Mouse (Mus musculus) adrenal gland, adult 8-10 months (tissue): ENCODE measurements around the gene Spata17. TPM values are rescaled to one million over a fixed set of nuclear protein-coding genes. Genes with fewer than 3 reads are reported as not detected.
A peak's percentile ranks its signal among the peaks of the same experiment; 100 is the strongest.

ENCODE experiments used
- DNase-seq: peaks from one replicate; pipeline ENCODE4 v3.0.0; 2022
- total RNA-seq, 4 experiments: library from RNA; stranded (reverse); gene quantifications; 2 replicates each; pipeline ENCODE4 v1.2.4; 2022

Gene Spata17
- 1 to 10 TPM in 2 of 4 experiments, under 1 TPM in 2; 0.31 to 1.3 (median 0.89) TPM for total RNA-seq

- DNase-seq, result peak; percentile 71
Observed at GRCm38 (mm10) chr1:187215181-187216116, at the start of gene Spata17, which contains the start of gene Gpatch2. Spata17 (minus strand) TSS chr1:187215465. Gpatch2 (plus strand) TSS chr1:187215508.

- DNase-seq, result no peak
Observed at GRCm38 (mm10) chr1:187258756-187259155, 43.5 kb upstream of the Spata17 start.

- no peak for DNase-seq
Observed at GRCm38 (mm10) chr1:187250741-187251262, 35.5 kb upstream of the Spata17 start.

- DNase-seq, result no peak
Observed at GRCm38 (mm10) chr1:187244734-187245133, 29.5 kb upstream of the Spata17 start.

GRCm38 (mm10) chr1:187241329-187241728 lies 26.1 kb upstream of the Spata17 start:
- DNase-seq, result no peak

GRCm38 (mm10) chr1:187240304-187240703 lies 25.0 kb upstream of the Spata17 start:
- no peak for DNase-seq

GRCm38 (mm10) chr1:187238061-187238460 lies 22.8 kb upstream of the Spata17 start:
- DNase-seq, result no peak

- DNase-seq, result no peak
Observed at GRCm38 (mm10) chr1:187236296-187236695, 21.0 kb upstream of the Spata17 start.

GRCm38 (mm10) chr1:187235161-187235560 lies 19.9 kb upstream of the Spata17 start:
- DNase-seq, result no peak

GRCm38 (mm10) chr1:187232996-187233615 lies 17.8 kb upstream of the Spata17 start:
- DNase-seq, result no peak

- no peak for DNase-seq
Observed at GRCm38 (mm10) chr1:187232196-187232955, 17.1 kb upstream of the Spata17 start.

GRCm38 (mm10) chr1:187230255-187230654 lies 15.0 kb upstream of the Spata17 start:
- no peak for DNase-seq

GRCm38 (mm10) chr1:187228414-187229146 lies 13.3 kb upstream of the Spata17 start:
- DNase-seq, result no peak

GRCm38 (mm10) chr1:187226328-187227025 lies 11.2 kb upstream of the Spata17 start:
- DNase-seq, result no peak

- no peak for DNase-seq
Observed at GRCm38 (mm10) chr1:187220756-187221155, 5.5 kb upstream of the Spata17 start.

- DNase-seq, result no peak
Observed at GRCm38 (mm10) chr1:187216620-187217410, 1.6 kb upstream of the Spata17 start.

- no peak for DNase-seq
Observed at GRCm38 (mm10) chr1:187210736-187211135, 4.5 kb downstream of the Spata17 start.

- DNase-seq, result no peak
Observed at GRCm38 (mm10) chr1:187209496-187209895, 5.8 kb downstream of the Spata17 start.

- no peak for DNase-seq
Observed at GRCm38 (mm10) chr1:187205506-187205905, 9.8 kb downstream of the Spata17 start.

GRCm38 (mm10) chr1:187178546-187178945 lies 36.7 kb downstream of the Spata17 start:
- DNase-seq, result no peak
